Mouse (Mus musculus) limb, embryonic 14.5 days (tissue): ENCODE results near the gene Med8. TPM values are rescaled to one million over a fixed set of nuclear protein-coding genes. Genes with fewer than 3 reads are reported as not detected.
A peak's percentile ranks its signal among the peaks of the same experiment; 100 is the strongest.

Experiments used
- ATAC-seq: fragments of 200-750 bp; cut with Nextera tagmentation; 2 replicates; pipeline ENCODE4 v1.8.0; 2017; ENCODE audit warnings: low read depth, moderate number of reproducible peaks, moderate TSS enrichment; ENCODE audit not compliant: low FRiP score
- DNase-seq: peaks from one replicate; pipeline ENCODE4 v3.0.0-alpha.2; 2015; ENCODE audit warnings: low spot score
- H3K27ac ChIP-seq: fragments of 300-500 bp; sonication (generic); replicated peaks from 2 replicates; pipeline ENCODE4 v1.5.1; 2014; ENCODE audit warnings: low read depth, mild to moderate bottlenecking, low read length, moderate library complexity, mixed read lengths
- H3K27me3 ChIP-seq: fragments of 300-500 bp; sonication (generic); 2 replicates; pipeline ENCODE4 v1.6.1; 2014; ENCODE audit warnings: low read length, mixed read lengths; ENCODE audit not compliant: control insufficient read depth, insufficient read depth
- H3K36me3 ChIP-seq: fragments of 300-500 bp; sonication (generic); 2 replicates; pipeline ENCODE4 v1.6.1; 2014; ENCODE audit warnings: mild to moderate bottlenecking, low read length, moderate library complexity, mixed read lengths; ENCODE audit not compliant: control insufficient read depth, insufficient read depth
- H3K4me1 ChIP-seq: fragments of 300-500 bp; sonication (generic); 2 replicates; pipeline ENCODE4 v1.6.1; 2014; ENCODE audit warnings: antibody characterized with exemption, low read length, mixed read lengths; ENCODE audit not compliant: control insufficient read depth, insufficient read depth
- H3K4me2 ChIP-seq: fragments of 300-500 bp; sonication (generic); replicated peaks from 2 replicates; pipeline ENCODE4 v1.6.1; 2014; ENCODE audit warnings: low read depth, mild to moderate bottlenecking, low read length, moderate library complexity; ENCODE audit not compliant: severe bottlenecking
- H3K4me3 ChIP-seq: fragments of 300-500 bp; sonication (generic); replicated peaks from 2 replicates; pipeline ENCODE4 v1.5.1; 2014; ENCODE audit warnings: low read length
- H3K9ac ChIP-seq: fragments of 300-500 bp; sonication (generic); 2 replicates; pipeline ENCODE4 v1.6.1; 2014; ENCODE audit warnings: mild to moderate bottlenecking, low read depth, low read length, moderate library complexity; ENCODE audit not compliant: severe bottlenecking
- H3K9me3 ChIP-seq: fragments of 300-500 bp; sonication (generic); 2 replicates; pipeline ENCODE4 v1.6.1; 2016; ENCODE audit warnings: low read length; ENCODE audit not compliant: control insufficient read depth
- POLR2A ChIP-seq: fragments of 200-500 bp; IDR thresholded peaks from 2 replicates; pipeline ENCODE4 v1.8.0; 2012; ENCODE audit warnings: inconsistent platforms, mild to moderate bottlenecking, moderate library complexity, borderline replicate concordance; ENCODE audit not compliant: insufficient read depth, insufficient read length; ENCODE audit errors: extremely low read depth
- WGBS: fragments of 180-500 bp; shearing (Covaris S2); extraction: QIAGEN DNeasy Blood & Tissue Kit; methylation state at CpG from one replicate; pipeline ENCODE4 v1.1.7; 2014; 5-methylcytosine and 5-hydroxymethylcytosine counted together
- polyA plus RNA-seq, 2 experiments: library from polyadenylated mRNA; depleted of rRNA in 1 of 2; stranded (reverse) in 1 of 2; unstranded in 1 of 2; fragments of >200 nt; fragmentation: Nextera tagmentation in 1 of 2; extraction: Ambion mirVana in 1 of 2; gene quantifications; 2 replicates each; pipeline versions ENCODE4 v1.2.1 to v1.2.3; 2012 to 2014

Med8 gene
- polyA plus RNA-seq (2012; rRNA removed) (60.2 and 79.0 TPM in 2 replicates), polyA plus RNA-seq (2014; fragmentation: Nextera tagmentation; extraction: Ambion mirVana) (94.4 and 96.3 TPM in 2 replicates)

DNA sequence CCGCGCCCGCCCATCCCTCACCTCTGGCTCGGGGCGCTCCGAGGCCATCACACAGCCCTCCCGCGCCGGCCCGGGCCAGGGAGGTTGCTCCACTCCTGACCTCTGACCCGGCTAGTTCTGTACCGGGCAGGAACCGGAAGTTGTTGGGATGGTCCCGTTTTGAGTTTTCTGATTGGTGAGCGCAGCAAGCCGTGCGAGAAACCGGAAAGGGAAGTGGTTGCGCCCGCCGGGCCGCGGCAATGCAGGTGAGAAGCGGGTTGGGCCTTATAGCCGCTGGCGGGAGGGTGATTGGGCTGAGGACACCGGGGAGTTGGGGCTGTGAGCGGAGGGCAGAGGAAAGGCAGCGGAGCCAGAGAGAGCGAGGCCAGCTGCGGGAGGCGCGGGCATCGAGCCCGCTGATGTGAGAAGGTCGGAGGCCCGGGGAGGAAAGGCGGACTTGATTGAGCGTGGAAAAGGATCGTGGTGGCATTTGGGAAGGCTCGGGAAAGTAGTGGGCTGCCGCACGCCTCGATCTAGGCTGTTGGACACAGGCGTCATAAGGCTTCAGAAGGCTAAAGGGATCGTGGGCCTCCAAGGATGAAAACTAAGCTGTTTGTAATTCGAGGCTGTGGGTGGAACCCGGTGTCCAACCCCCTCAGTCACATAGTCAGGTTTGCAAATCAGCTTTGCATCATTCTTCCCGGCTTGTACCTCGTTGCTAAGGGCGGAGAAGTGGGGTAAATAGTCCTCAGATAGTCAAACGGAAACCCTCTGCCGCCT is at the start of gene Med8, which contains the start of gene Szt2:
Gene Med8 (plus strand): TSS at position 196 of the 759 bp plus-strand sequence.
Gene Szt2 (minus strand): TSS at position 132 of the 759 bp plus-strand sequence.
- DNase-seq (peak; percentile 92), ATAC-seq (peak; percentile 94)
- WGBS: under 1% methylated on average over 53 of the region's 53 CpGs
- Histone ChIP-seq H3K9ac (peak within 1 kb of the TSS; percentile 82), H3K27me3 (no peaks in the 10 kb centered on the region), H3K27ac (peak within 1 kb of the TSS; percentile 65), H3K4me1 (peaks cover 11% of the 10 kb centered on the region), H3K9me3 (no peaks in the 10 kb centered on the region), H3K36me3 (peaks cover 33% of the 10 kb centered on the region), H3K4me2 (peak within 1 kb of the TSS; percentile 71), H3K4me3 (peak within 1 kb of the TSS; percentile 89)
- no peak for TF ChIP-seq POLR2A

DNA sequence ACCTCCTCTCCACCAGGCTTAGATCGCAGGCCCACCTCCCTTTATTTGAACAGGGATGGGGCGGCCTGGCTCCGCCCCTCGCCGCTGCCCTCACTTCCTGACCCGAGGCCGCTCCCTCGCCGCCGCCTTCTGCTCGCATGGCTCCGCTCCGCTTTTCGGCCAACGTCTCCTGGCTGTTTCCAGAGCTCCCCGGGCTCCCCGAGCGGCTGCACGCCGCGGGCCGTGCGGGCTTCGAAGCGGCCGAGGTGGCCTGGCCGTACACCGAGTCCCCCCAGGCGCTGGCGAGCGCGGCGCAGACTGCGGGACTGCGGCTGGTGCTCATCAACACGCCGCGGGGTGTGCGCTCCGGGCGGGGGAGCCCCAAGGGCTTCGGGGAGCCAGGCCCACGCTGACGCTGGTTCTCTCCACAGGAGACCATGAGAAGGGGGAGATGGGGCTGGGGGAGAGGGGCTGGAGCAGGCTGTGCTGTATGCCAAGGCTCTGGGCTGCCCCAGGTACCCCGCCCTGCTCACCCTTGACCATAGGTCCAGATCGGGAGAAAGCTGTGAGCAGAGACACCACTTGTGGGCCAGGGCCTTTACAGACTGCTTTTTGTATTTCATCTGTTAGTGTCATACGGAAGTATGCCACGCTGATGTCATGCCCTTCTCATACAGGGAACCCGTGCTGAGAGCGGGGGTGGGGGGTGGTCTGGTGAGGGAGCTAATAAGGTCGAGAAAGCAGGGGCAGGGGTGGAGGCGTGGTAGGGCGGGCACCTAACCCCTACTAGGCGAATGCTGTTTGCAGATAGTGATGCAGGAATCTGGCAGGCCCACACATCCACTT is 49.0 kb upstream of the Med8 start:
- Histone ChIP-seq H3K9ac (peak overlapping the region; percentile 82), H3K27ac (peak overlapping the region; percentile 88), H3K4me2 (peak overlapping the region; percentile 89), H3K4me3 (peak overlapping the region; percentile 69), H3K36me3 (peaks cover 36% of the 10 kb centered on the region), H3K27me3 (no peaks in the 10 kb centered on the region), H3K4me1 (peaks cover 7% of the 10 kb centered on the region; the same call in 1 of the 2 replicates), H3K9me3 (no peaks in the 10 kb centered on the region)
- peak; percentile 85 for ATAC-seq
- DNase-seq: peak; percentile 74
- 0 out of 2 replicates have a peak, but pooled peaks have one; percentile 77 for TF ChIP-seq POLR2A
- WGBS: 4% methylated on average over 54 of the region's 54 CpGs

DNA sequence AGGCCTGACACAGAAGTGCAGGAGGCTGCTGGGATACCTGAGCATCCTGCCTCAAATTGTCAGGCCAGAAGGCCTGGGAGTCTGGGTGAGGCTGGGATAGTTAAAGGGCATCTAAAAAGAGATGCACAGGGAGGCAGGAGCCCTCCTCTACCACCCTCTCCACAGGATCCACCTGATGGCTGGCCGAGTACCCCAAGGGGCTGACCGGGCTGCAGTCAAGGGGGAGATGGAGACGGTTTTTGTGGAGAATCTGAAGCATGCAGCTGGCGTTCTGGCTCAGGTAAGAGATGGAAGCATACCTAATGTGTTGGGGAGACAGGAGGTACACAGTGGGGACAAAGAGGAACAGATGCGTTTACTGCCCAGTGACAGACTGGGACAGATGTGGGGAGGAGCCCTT is 47.7 kb upstream of the Med8 start:
- no peak overlapping the region for H3K4me2 ChIP-seq
- no peak for DNase-seq
- TF ChIP-seq POLR2A: no peak
- peaks cover 7% of the 10 kb centered on the region; the same call in 1 of the 2 replicates for H3K4me1 ChIP-seq
- H3K36me3 ChIP-seq: peaks cover 48% of the 10 kb centered on the region
- no peak overlapping the region for H3K4me3 ChIP-seq
- no peak overlapping the region for H3K9ac ChIP-seq
- H3K27me3 ChIP-seq: no peaks in the 10 kb centered on the region
- no peaks in the 10 kb centered on the region for H3K9me3 ChIP-seq
- 79% methylated on average over 5 of the region's 5 CpGs for WGBS
- H3K27ac ChIP-seq: no peak overlapping the region
- ATAC-seq: no peak

DNA sequence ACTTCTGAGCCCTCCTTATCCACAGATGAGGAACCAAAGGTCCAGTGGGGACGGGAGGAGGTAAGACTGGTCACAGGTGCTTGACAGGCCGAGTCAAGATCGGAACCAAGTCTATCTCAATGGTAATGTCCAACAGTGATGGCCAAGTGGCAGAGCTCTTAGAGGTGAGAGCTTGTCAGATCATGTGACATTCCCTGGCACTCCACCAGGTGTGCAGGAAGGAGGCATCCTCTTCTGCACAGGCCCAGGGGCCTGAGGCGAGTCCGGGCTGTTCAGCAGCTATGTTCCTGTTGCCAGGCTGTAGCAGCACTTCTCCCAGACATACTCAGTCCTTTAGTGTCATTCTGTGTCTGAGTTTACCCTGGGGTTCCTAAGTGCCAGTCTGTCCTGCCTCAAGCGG is 46.3 kb upstream of the Med8 start:
- H3K4me1 ChIP-seq: peaks cover 7% of the 10 kb centered on the region; the same call in 1 of the 2 replicates
- H3K4me3 ChIP-seq: no peak overlapping the region
- ATAC-seq (no peak), DNase-seq (no peak)
- TF ChIP-seq POLR2A: no peak
- no peaks in the 10 kb centered on the region for H3K27me3 ChIP-seq
- H3K36me3 ChIP-seq: peaks cover 58% of the 10 kb centered on the region
- no peak overlapping the region for H3K27ac ChIP-seq
- H3K9me3 ChIP-seq: no peaks in the 10 kb centered on the region
- H3K9ac ChIP-seq: no peak overlapping the region
- 92% methylated on average over 6 of the region's 6 CpGs for WGBS
- H3K4me2 ChIP-seq: no peak overlapping the region

- Histone ChIP-seq H3K4me3 (no peak overlapping the region), H3K36me3 (peaks cover 67% of the 10 kb centered on the region), H3K4me1 (peaks cover 7% of the 10 kb centered on the region; the same call in 1 of the 2 replicates), H3K9me3 (no peaks in the 10 kb centered on the region), H3K9ac (no peak overlapping the region), H3K27me3 (no peaks in the 10 kb centered on the region), H3K27ac (no peak overlapping the region), H3K4me2 (no peak overlapping the region)
- no peak for DNase-seq
- no peak for ATAC-seq
- TF ChIP-seq POLR2A: no peak
- WGBS: 98% methylated on average over 3 of the region's 3 CpGs
These were observed 45.2 kb upstream of the Med8 start for GRCm38 (mm10) chr4:118363985-118364384.
